ENCODE assay signal across 7 mouse cellular contexts in the genomic region with DNA sequence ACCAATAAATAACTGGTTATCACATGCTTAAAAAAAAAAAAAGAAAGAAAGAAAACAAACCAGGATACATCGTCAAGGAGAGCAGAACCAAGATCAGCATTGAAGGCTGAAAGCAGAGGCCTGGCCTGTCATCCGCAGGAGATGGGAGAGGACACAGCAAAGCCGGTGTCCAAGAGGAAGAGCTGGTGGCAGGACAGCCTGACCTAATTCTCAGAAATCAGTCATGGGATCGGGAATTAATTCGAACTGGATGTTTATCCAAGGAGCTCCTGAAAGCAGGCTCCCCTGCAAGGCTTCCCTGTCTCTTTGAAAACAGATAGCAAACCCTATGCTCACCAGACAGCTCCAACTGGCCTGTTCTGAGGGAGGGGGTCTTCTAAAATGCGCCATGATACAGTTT.
"Had no signal": no experiment of that assay in that cellular context is flagged by ENCODE, and none has a peak within 500 bp of the region (broad histone marks: within the 10 kb centered on the region; RNA-seq: fewer than 3 reads in every experiment).

No protein-coding gene starts in this region.

- DNase-seq: liver, embryonic 13.5 days; liver, postnatal 0 days; lung, embryonic 14.5 days; right cerebral cortex, postnatal 14 days; thymus, adult 2 months; thymus, postnatal 25 days; thymus, postnatal 4 days had no signal
